Mouse (Mus musculus): ENCODE data around the gene Ahcyl1. TPM values are rescaled to one million over a fixed set of nuclear protein-coding genes. Genes with fewer than 3 reads are reported as not detected.

Gene Ahcyl1
- polyA plus RNA-seq, 1 experiment from 2014 or later: 37.8 TPM

- TF ChIP-seq CTCF (IDR thresholded peaks at IDR 0.05; ENCODE audit: low read depth): no peak
- ATAC-seq: no peak
- H3K9me3 ChIP-seq (ENCODE audit: control insufficient read depth): no peaks in the 10 kb centered on the region
- H3K4me3 ChIP-seq (ENCODE audit: low read depth, low read length): no peak overlapping the region
- H3K36me3 ChIP-seq (ENCODE audit: control insufficient read depth, insufficient read depth): no peaks in the 10 kb centered on the region
- H3K27ac ChIP-seq (ENCODE audit: low read depth, low read length): no peak overlapping the region
- no peak overlapping the region for H3K4me2 ChIP-seq (replicated peaks; ENCODE audit: low read depth)
- no peak overlapping the region for H3K9ac ChIP-seq (ENCODE audit: low read depth, low read length)
- WGBS: 94% methylated on average over 1 of the region's 1 CpGs
- H3K4me1 ChIP-seq (replicated peaks; ENCODE audit: control insufficient read depth, insufficient read depth, low read length): no peaks in the 10 kb centered on the region
- no peaks in the 10 kb centered on the region for H3K27me3 ChIP-seq (replicated peaks; ENCODE audit: control insufficient read depth, insufficient read depth, low read length)
These were observed 37.0 kb upstream of the Ahcyl1 start for GRCm38 (mm10) chr3:107733329-107733728.

GRCm38 (mm10) chr3:107730236-107730635 lies 33.9 kb upstream of the Ahcyl1 start:
- H3K27me3 ChIP-seq (replicated peaks; ENCODE audit: control insufficient read depth, insufficient read depth, low read length): no peaks in the 10 kb centered on the region
- WGBS: 68% methylated on average over 2 of the region's 2 CpGs
- H3K36me3 ChIP-seq (ENCODE audit: control insufficient read depth, insufficient read depth): no peaks in the 10 kb centered on the region
- no peak overlapping the region for H3K9ac ChIP-seq (ENCODE audit: low read depth, low read length)
- no peaks in the 10 kb centered on the region for H3K4me1 ChIP-seq (replicated peaks; ENCODE audit: control insufficient read depth, insufficient read depth, low read length)
- no peak overlapping the region for H3K4me3 ChIP-seq (ENCODE audit: low read depth, low read length)
- TF ChIP-seq CTCF (IDR thresholded peaks at IDR 0.05; ENCODE audit: low read depth): no peak
- H3K4me2 ChIP-seq (replicated peaks; ENCODE audit: low read depth): no peak overlapping the region
- H3K27ac ChIP-seq (ENCODE audit: low read depth, low read length): no peak overlapping the region
- no peaks in the 10 kb centered on the region for H3K9me3 ChIP-seq (ENCODE audit: control insufficient read depth)
- no peak for ATAC-seq

- no peaks in the 10 kb centered on the region for H3K27me3 ChIP-seq (replicated peaks; ENCODE audit: control insufficient read depth, insufficient read depth, low read length)
- 57% methylated on average over 1 of the region's 1 CpGs for WGBS
- H3K4me3 ChIP-seq (ENCODE audit: low read depth, low read length): no peak overlapping the region
- no peaks in the 10 kb centered on the region for H3K4me1 ChIP-seq (replicated peaks; ENCODE audit: control insufficient read depth, insufficient read depth, low read length)
- H3K27ac ChIP-seq (ENCODE audit: low read depth, low read length): no peak overlapping the region
- no peaks in the 10 kb centered on the region for H3K9me3 ChIP-seq (ENCODE audit: control insufficient read depth)
- no peak for TF ChIP-seq CTCF (IDR thresholded peaks at IDR 0.05; ENCODE audit: low read depth)
- H3K36me3 ChIP-seq (ENCODE audit: control insufficient read depth, insufficient read depth): no peaks in the 10 kb centered on the region
- ATAC-seq: no peak
- H3K9ac ChIP-seq (ENCODE audit: low read depth, low read length): no peak overlapping the region
- H3K4me2 ChIP-seq (replicated peaks; ENCODE audit: low read depth): no peak overlapping the region
These were observed 32.1 kb upstream of the Ahcyl1 start for GRCm38 (mm10) chr3:107728509-107728908.

GRCm38 (mm10) chr3:107715971-107716370 lies 19.6 kb upstream of the Ahcyl1 start:
- H3K9me3 ChIP-seq (ENCODE audit: control insufficient read depth): no peaks in the 10 kb centered on the region
- no peaks in the 10 kb centered on the region for H3K36me3 ChIP-seq (ENCODE audit: control insufficient read depth, insufficient read depth)
- no peak overlapping the region for H3K9ac ChIP-seq (ENCODE audit: low read depth, low read length)
- TF ChIP-seq CTCF (IDR thresholded peaks at IDR 0.05; ENCODE audit: low read depth): no peak
- no peaks in the 10 kb centered on the region for H3K27me3 ChIP-seq (replicated peaks; ENCODE audit: control insufficient read depth, insufficient read depth, low read length)
- no peak overlapping the region for H3K27ac ChIP-seq (ENCODE audit: low read depth, low read length)
- H3K4me2 ChIP-seq (replicated peaks; ENCODE audit: low read depth): no peak overlapping the region
- H3K4me1 ChIP-seq (replicated peaks; ENCODE audit: control insufficient read depth, insufficient read depth, low read length): no peaks in the 10 kb centered on the region
- ATAC-seq: no peak
- no peak overlapping the region for H3K4me3 ChIP-seq (ENCODE audit: low read depth, low read length)
- 47% methylated on average over 1 of the region's 1 CpGs for WGBS

GRCm38 (mm10) chr3:107714276-107714933 lies 18.0 kb upstream of the Ahcyl1 start:
- H3K36me3 ChIP-seq (ENCODE audit: control insufficient read depth, insufficient read depth): no peaks in the 10 kb centered on the region
- no peak overlapping the region; the same call in 1 of the 2 replicates for H3K27ac ChIP-seq (ENCODE audit: low read depth, low read length)
- WGBS: 24% methylated on average over 5 of the region's 5 CpGs
- no peaks in the 10 kb centered on the region for H3K27me3 ChIP-seq (replicated peaks; ENCODE audit: control insufficient read depth, insufficient read depth, low read length)
- no peak overlapping the region for H3K4me3 ChIP-seq (ENCODE audit: low read depth, low read length)
- ATAC-seq: no peak
- H3K4me2 ChIP-seq (replicated peaks; ENCODE audit: low read depth): no peak overlapping the region
- no peaks in the 10 kb centered on the region for H3K4me1 ChIP-seq (replicated peaks; ENCODE audit: control insufficient read depth, insufficient read depth, low read length)
- no peaks in the 10 kb centered on the region for H3K9me3 ChIP-seq (ENCODE audit: control insufficient read depth)
- H3K9ac ChIP-seq (ENCODE audit: low read depth, low read length): no peak overlapping the region
- no peak for TF ChIP-seq CTCF (IDR thresholded peaks at IDR 0.05; ENCODE audit: low read depth)

GRCm38 (mm10) chr3:107712081-107712480 lies 15.7 kb upstream of the Ahcyl1 start:
- WGBS: 61% methylated on average over 3 of the region's 3 CpGs
- Histone ChIP-seq H3K4me3 (ENCODE audit: low read depth, low read length) (no peak overlapping the region), H3K9ac (ENCODE audit: low read depth, low read length) (no peak overlapping the region), H3K27ac (ENCODE audit: low read depth, low read length) (no peak overlapping the region), H3K4me2 (replicated peaks; ENCODE audit: low read depth) (no peak overlapping the region), H3K27me3 (replicated peaks; ENCODE audit: control insufficient read depth, insufficient read depth, low read length) (no peaks in the 10 kb centered on the region), H3K36me3 (ENCODE audit: control insufficient read depth, insufficient read depth) (no peaks in the 10 kb centered on the region), H3K4me1 (replicated peaks; ENCODE audit: control insufficient read depth, insufficient read depth, low read length) (no peaks in the 10 kb centered on the region), H3K9me3 (ENCODE audit: control insufficient read depth) (no peaks in the 10 kb centered on the region)
- TF ChIP-seq CTCF (IDR thresholded peaks at IDR 0.05; ENCODE audit: low read depth): no peak
- no peak for ATAC-seq
